Mouse (Mus musculus) cerebellum, adult 2 months (tissue): Measurements from ENCODE around the gene Tgds.
A peak's percentile ranks its signal among the peaks of the same experiment; 100 is the strongest.

Experiments
- CTCF ChIP-seq: fragments of 200-500 bp; IDR thresholded peaks from 2 replicates; pipeline ENCODE4 v1.5.1; 2011; ENCODE audit warnings: low read depth, mild to moderate bottlenecking, control low read depth, low read length, moderate library complexity, borderline replicate concordance; ENCODE audit not compliant: insufficient read depth
- POLR2A ChIP-seq: fragments of 200-500 bp; IDR thresholded peaks from 2 replicates; pipeline ENCODE4 v1.6.1; 2011; ENCODE audit warnings: low read length, control low read depth, borderline replicate concordance; ENCODE audit not compliant: insufficient read depth

DNA sequence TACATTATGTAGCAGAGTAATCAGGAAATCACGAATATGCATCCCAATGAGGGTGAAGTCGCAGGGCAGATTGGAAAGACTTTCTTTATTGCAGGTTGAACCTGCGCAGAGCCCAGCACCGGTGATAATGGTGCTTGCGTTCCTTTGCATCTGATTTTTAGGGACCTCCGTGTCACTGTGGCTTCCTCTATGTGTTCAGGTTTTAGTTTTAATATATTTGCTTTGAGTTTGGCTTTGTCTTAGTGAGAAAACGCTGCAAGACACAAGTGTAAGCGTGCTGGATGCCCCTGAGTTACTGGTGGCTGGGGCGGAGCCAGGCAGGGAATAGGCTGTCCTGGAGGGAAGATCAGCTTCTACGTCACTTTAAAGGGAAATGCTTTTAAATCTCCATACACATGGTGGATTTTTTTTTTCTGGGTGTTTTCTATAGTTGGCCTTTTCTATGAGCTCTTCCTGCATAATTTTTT lies 48.2 kb upstream of the Tgds start:
- TF ChIP-seq CTCF (no peak), POLR2A (peak; percentile 60; the same call in 1 of the 2 replicates)
